Mouse (Mus musculus) liver, embryonic 14.5 days (tissue): Measurements from ENCODE around the gene Dse. TPM values are rescaled to one million over a fixed set of nuclear protein-coding genes. Genes with fewer than 3 reads are reported as not detected.

Experiments
- ATAC-seq: fragments of 200-750 bp; cut with Nextera tagmentation; 2 replicates; pipeline ENCODE4 v1.8.0; 2017; ENCODE audit warnings: moderate number of reproducible peaks, mild to moderate bottlenecking, moderate library complexity; ENCODE audit not compliant: insufficient read depth
- DNase-seq, 3 experiments: peaks; one replicate each; pipeline ENCODE4 v3.0.0-alpha.2; 2012 to 2013; ENCODE audit warnings: low read depth in 3 of 3, low spot score in 3 of 3
- H3K27ac ChIP-seq: fragments of 300-500 bp; sonication (generic); 2 replicates; pipeline ENCODE4 v1.5.1; 2014; ENCODE audit warnings: moderate library complexity, mild to moderate bottlenecking, control low read depth, inconsistent platforms
- H3K27me3 ChIP-seq: fragments of 300-500 bp; sonication (generic); 2 replicates; pipeline ENCODE4 v1.6.1; 2014; ENCODE audit warnings: mild to moderate bottlenecking, low read length, moderate library complexity; ENCODE audit not compliant: control insufficient read depth, insufficient read depth
- H3K36me3 ChIP-seq: fragments of 300-500 bp; sonication (generic); replicated peaks from 2 replicates; pipeline ENCODE4 v1.6.1; 2014; ENCODE audit warnings: low read depth; ENCODE audit not compliant: control insufficient read depth, insufficient read depth
- H3K4me1 ChIP-seq, 2 experiments: fragments of 200-500 bp in 1 of 2; fragments of 300-500 bp in 1 of 2; sonication (generic) in 1 of 2; replicated peaks; 2 replicates each; pipeline ENCODE4 v1.6.1; 2012 to 2014; ENCODE audit warnings: antibody characterized with exemption in 1 of 2, inconsistent platforms in 1 of 2, low read length in 1 of 2; ENCODE audit not compliant: control insufficient read depth in 2 of 2, insufficient read depth in 2 of 2
- H3K4me2 ChIP-seq: fragments of 300-500 bp; sonication (generic); 2 replicates; pipeline ENCODE4 v1.6.1; 2014; ENCODE audit warnings: low read depth, mild to moderate bottlenecking, control low read depth, moderate library complexity
- H3K4me3 ChIP-seq, 2 experiments: fragments of 200-500 bp in 1 of 2; fragments of 300-500 bp in 1 of 2; sonication (generic) in 1 of 2; 2 replicates each; pipeline ENCODE4 v1.5.1; 2012 to 2014; ENCODE audit warnings: low read depth in 2 of 2, low read length in 2 of 2, mild to moderate bottlenecking in 2 of 2, control low read depth in 1 of 2, inconsistent platforms in 1 of 2, moderate library complexity in 1 of 2; ENCODE audit not compliant: insufficient read depth in 1 of 2
- H3K9ac ChIP-seq: fragments of 300-500 bp; sonication (generic); replicated peaks from 2 replicates; pipeline ENCODE4 v1.6.1; 2014; ENCODE audit warnings: mild to moderate bottlenecking, control low read depth, moderate library complexity
- H3K9me3 ChIP-seq: fragments of 300-500 bp; sonication (generic); 2 replicates; pipeline ENCODE4 v1.6.1; 2016; ENCODE audit warnings: low read length, mixed read lengths; ENCODE audit not compliant: control insufficient read depth
- CTCF ChIP-seq: IDR thresholded peaks from 2 replicates; pipeline ENCODE4 v1.5.1; 2016; ENCODE audit warnings: antibody characterized with exemption, low read depth, control low read depth
- EP300 ChIP-seq: IDR thresholded peaks from 2 replicates; pipeline ENCODE4 v1.6.1; 2016; ENCODE audit warnings: antibody characterized with exemption, low read depth
- WGBS: fragments of 180-500 bp; shearing (Covaris S2); extraction: QIAGEN DNeasy Blood & Tissue Kit; methylation state at CpG from one replicate; pipeline ENCODE4 v1.1.7; 2014; ENCODE audit not compliant: insufficient replicate concordance; 5-methylcytosine and 5-hydroxymethylcytosine counted together
- polyA plus RNA-seq, 2 experiments: library from polyadenylated mRNA; depleted of rRNA in 1 of 2; stranded (reverse) in 1 of 2; unstranded in 1 of 2; fragments of >200 nt; fragmentation: Nextera tagmentation in 1 of 2; extraction: Ambion mirVana in 1 of 2; gene quantifications; 2 replicates each; pipeline versions ENCODE4 v1.2.1 to v1.2.3; 2012 to 2014

Gene Dse
- polyA plus RNA-seq, 2 experiments, result 2.8 to 6.1 TPM

DNA sequence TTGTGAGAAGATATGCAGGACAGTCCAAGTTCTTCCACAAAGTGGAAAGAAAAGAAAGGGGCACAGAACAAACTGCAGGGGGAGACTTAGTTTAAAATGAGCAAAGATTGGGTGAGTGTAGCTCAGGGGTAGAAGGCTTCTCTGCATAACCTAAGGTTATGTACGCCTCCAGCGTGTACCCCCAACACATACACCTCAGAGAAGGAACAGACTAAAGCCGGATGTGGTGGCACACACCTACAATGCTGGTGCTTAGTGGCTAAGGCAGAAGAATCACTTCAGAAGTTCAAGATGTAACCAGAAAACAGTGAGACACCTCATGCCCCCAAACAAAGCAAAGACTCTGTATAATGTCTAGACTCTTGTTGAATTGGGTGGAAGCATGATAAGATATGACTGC is 36.3 kb downstream of the Dse start:
- DNase-seq (no peak), ATAC-seq (no peak)
- no peaks in the 10 kb centered on the region for H3K9me3 ChIP-seq
- H3K4me1 ChIP-seq, result peaks cover 0 to 2% of the 10 kb centered on the region in 2 experiments; a peak in 2 of 4 replicates
- H3K27me3 ChIP-seq, result no peaks in the 10 kb centered on the region
- H3K9ac ChIP-seq, result no peak overlapping the region
- H3K27ac ChIP-seq, result no peak overlapping the region
- no peaks in the 10 kb centered on the region for H3K36me3 ChIP-seq
- no peak overlapping the region for H3K4me3 ChIP-seq
- no peak for TF ChIP-seq CTCF
- TF ChIP-seq EP300, result no peak
- 65% methylated on average over 3 of the region's 3 CpGs for WGBS
- H3K4me2 ChIP-seq, result no peak overlapping the region

DNA sequence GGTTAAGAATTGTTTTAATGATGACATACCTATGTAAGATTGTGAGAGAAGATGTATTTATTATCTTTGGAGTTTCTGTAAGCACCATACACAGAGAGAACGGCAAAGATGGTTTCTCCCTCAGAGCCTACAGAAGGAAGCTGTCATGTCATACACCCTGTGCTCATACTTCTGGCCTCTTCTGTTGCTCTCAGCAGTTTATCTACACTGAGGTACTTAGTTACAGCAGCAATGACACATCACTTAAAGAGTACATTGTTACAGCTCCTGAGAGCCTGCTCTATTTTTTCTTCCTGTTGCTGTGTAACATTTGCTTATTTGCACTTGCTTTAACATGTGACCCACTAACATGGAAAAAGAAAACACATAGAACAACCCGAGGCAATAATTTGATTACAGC is 40.5 kb downstream of the Dse start:
- ATAC-seq, result no peak
- no peaks in the 10 kb centered on the region for H3K36me3 ChIP-seq
- 40% methylated on average over 2 of the region's 2 CpGs for WGBS
- H3K9me3 ChIP-seq, result no peaks in the 10 kb centered on the region
- H3K4me1 ChIP-seq, result no peaks in the 10 kb centered on the region; a peak in 1 of 4 replicates
- H3K4me2 ChIP-seq, result no peak overlapping the region
- no peak overlapping the region for H3K4me3 ChIP-seq
- H3K27ac ChIP-seq, result no peak overlapping the region
- no peak for TF ChIP-seq CTCF
- TF ChIP-seq EP300, result no peak
- H3K27me3 ChIP-seq, result no peaks in the 10 kb centered on the region
- DNase-seq, result no peak
- H3K9ac ChIP-seq, result no peak overlapping the region

DNA sequence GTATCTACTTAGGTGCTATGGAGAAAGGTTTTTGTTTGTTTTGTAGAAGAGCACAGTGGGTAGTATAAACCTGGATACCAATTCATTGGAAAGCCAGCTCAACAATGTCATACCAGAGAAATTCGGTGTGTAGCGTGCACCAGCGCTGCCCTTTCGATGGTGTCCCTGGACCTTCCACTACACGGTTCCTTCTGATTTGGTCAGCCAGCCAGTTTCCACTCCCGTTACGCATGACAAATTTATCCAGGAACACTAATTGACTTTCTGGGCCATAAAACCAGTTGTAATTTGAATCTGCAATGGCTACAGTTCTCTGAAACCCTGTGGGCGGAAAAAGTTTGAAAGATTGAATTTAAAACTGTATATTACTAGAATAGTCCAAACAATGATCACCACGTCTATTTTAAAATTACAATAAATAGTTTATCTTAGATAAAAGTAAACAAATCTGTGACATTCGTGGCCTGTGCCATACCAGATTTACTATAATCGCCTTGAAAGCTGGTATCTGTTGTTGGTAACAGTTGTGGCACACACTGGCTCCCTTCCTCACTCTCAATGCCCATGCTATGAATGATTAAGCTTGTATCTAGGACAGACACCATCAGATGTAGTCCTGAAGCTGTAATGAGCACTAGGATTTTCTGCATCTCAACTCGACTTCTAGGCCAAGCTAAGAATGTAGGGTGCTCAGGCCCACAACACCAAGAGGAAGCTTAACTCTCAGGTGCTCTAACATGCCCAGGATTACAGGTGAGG is 51.5 kb downstream of the Dse start:
- DNase-seq, result no peak
- TF ChIP-seq EP300 (no peak), CTCF (no peak)
- Histone ChIP-seq H3K27ac (no peak overlapping the region), H3K4me1 (no peaks in the 10 kb centered on the region), H3K36me3 (no peaks in the 10 kb centered on the region), H3K4me3 (no peak overlapping the region), H3K9ac (no peak overlapping the region), H3K4me2 (no peak overlapping the region), H3K9me3 (no peaks in the 10 kb centered on the region), H3K27me3 (no peaks in the 10 kb centered on the region)
- no peak for ATAC-seq
- 69% methylated on average over 12 of the region's 12 CpGs for WGBS

DNA sequence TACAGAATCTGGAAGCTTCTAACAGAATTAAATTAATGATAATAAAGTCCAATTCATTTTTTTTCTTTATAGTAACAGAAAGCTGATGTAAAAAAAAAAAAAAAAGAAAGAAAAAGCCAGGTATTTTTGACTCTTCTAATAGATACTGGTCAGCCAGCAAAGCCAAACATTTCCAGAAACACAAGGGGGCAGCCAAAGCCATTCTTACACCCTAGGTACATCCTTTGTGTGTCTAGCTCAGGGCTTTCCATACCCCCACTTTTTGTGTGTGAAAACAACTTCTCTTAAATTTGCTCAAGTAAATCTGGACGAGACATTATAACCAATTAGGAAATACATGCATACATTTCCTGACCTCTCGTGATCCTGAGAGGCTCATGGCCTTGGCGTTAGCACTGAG is 55.7 kb downstream of the Dse start:
- no peak overlapping the region for H3K9ac ChIP-seq
- no peaks in the 10 kb centered on the region for H3K9me3 ChIP-seq
- no peaks in the 10 kb centered on the region for H3K27me3 ChIP-seq
- TF ChIP-seq EP300 (no peak), CTCF (no peak)
- WGBS, result 60% methylated on average over 3 of the region's 3 CpGs
- no peak for ATAC-seq
- no peak overlapping the region for H3K4me3 ChIP-seq
- no peak for DNase-seq
- no peak overlapping the region for H3K4me2 ChIP-seq
- H3K36me3 ChIP-seq, result no peaks in the 10 kb centered on the region
- H3K27ac ChIP-seq, result no peak overlapping the region
- H3K4me1 ChIP-seq, result no peaks in the 10 kb centered on the region

DNA sequence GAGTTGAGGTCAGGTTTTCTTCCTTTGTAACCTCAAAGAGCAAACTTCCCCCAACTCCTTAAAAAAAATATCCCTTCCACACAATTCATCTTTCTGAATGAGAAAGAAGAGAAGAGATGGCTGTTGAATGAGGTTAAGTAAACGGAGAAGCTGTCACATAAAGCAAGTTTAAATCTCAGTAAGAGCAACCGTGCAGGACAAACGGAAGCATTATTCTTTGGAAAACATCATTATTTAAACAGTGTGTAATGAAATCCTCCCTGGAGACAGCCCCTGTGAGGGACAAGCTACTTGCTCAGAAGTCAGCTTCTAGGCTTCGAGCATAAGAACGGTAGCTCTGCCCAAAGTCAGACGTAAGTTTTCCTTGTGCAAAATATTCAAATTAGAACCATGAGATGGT is 57.1 kb downstream of the Dse start:
- H3K4me1 ChIP-seq, result no peaks in the 10 kb centered on the region
- ATAC-seq, result no peak
- no peak overlapping the region for H3K4me3 ChIP-seq
- TF ChIP-seq EP300 (no peak), CTCF (no peak)
- H3K36me3 ChIP-seq, result no peaks in the 10 kb centered on the region
- DNase-seq, result no peak
- no peaks in the 10 kb centered on the region for H3K9me3 ChIP-seq
- H3K27me3 ChIP-seq, result no peaks in the 10 kb centered on the region
- H3K9ac ChIP-seq, result no peak overlapping the region
- no peak overlapping the region for H3K27ac ChIP-seq
- WGBS, result 61% methylated on average over 6 of the region's 6 CpGs
- no peak overlapping the region for H3K4me2 ChIP-seq
